12 mouse cellular contexts compared by ENCODE assay signal in genomic region chr7:109083813-109084184, GRCm38 (mm10). TPM values are rescaled to one million over a fixed set of nuclear protein-coding genes. Genes with fewer than 3 reads are reported as not detected.
A peak's percentile ranks its signal among the peaks of the same experiment; 100 is the strongest.
DNase-seq lines count a peak whose midpoint lies in the region; ATAC-seq and TF ChIP-seq lines count a peak whose summit lies in the region.
"Had no signal": no experiment of that assay in that cellular context is flagged by ENCODE, and none has a peak within 500 bp of the region (broad histone marks: within the 10 kb centered on the region; RNA-seq: fewer than 3 reads in every experiment).

No protein-coding gene starts in this region.

- WGBS in lung, embryonic 14.5 days, result 67% methylated on average over 4 of the region's 4 CpGs
- WGBS in forebrain, embryonic 12.5 days, result 82% methylated on average over 4 of the region's 4 CpGs
- WGBS in forebrain, postnatal 0 days, result 63% methylated on average over 4 of the region's 4 CpGs
- WGBS in midbrain, embryonic 16.5 days, result 76% methylated on average over 4 of the region's 4 CpGs
- 71% methylated on average over 4 of the region's 4 CpGs for WGBS in heart, embryonic 11.5 days (ENCODE audit: insufficient replicate concordance)

- no peak overlapping the region for H3K27ac ChIP-seq in lung, embryonic 14.5 days (ENCODE audit: low read depth)
- H3K27ac ChIP-seq in forebrain, embryonic 12.5 days, result no peak overlapping the region
- no peak overlapping the region for H3K27ac ChIP-seq in forebrain, postnatal 0 days (ENCODE audit: low read depth, low read length)
- no peak overlapping the region for H3K27ac ChIP-seq in midbrain, embryonic 16.5 days (ENCODE audit: low read length)
- no peak overlapping the region for H3K27ac ChIP-seq in heart, embryonic 11.5 days (ENCODE audit: low read depth, low read length)
- H3K27ac ChIP-seq: heart, embryonic 13.5 days; kidney, embryonic 15.5 days; limb, embryonic 13.5 days had no signal

- H3K4me2 ChIP-seq in lung, embryonic 14.5 days, result no peak overlapping the region
- H3K4me2 ChIP-seq in forebrain, embryonic 12.5 days, result peak overlapping the region; percentile 54
- peak overlapping the region; percentile 60 for H3K4me2 ChIP-seq in forebrain, postnatal 0 days (ENCODE audit: low read depth)
- peak overlapping the region; percentile 80 for H3K4me2 ChIP-seq in midbrain, embryonic 16.5 days (ENCODE audit: low read length)
- no peak overlapping the region for H3K4me2 ChIP-seq in heart, embryonic 11.5 days

- ATAC-seq in lung, embryonic 14.5 days (ENCODE audit: insufficient read depth), result no peak
- no peak for ATAC-seq in forebrain, embryonic 12.5 days (ENCODE audit: low FRiP score)
- ATAC-seq in forebrain, postnatal 0 days, result no peak
- ATAC-seq in midbrain, embryonic 16.5 days, result no peak
- ATAC-seq in heart, embryonic 11.5 days (replicated peaks; ENCODE audit: insufficient number of reproducible peaks, low FRiP score, low TSS enrichment), result no peak
- ATAC-seq in activated CD4-positive, CD25-positive, alpha-beta regulatory T cell, adult 4 months, result no peak
- ATAC-seq: liver, postnatal 0 days; Patski had no signal

- H3K4me1 ChIP-seq in lung, embryonic 14.5 days (ENCODE audit: insufficient read depth), result no peaks in the 10 kb centered on the region; the same call in 1 of the 2 replicates
- peaks cover 12% of the 10 kb centered on the region for H3K4me1 ChIP-seq in forebrain, embryonic 12.5 days
- H3K4me1 ChIP-seq in forebrain, postnatal 0 days (ENCODE audit: insufficient read depth), result peaks cover 11% of the 10 kb centered on the region
- H3K4me1 ChIP-seq in midbrain, embryonic 16.5 days (ENCODE audit: control insufficient read depth, insufficient read depth, low read length), result peaks cover 19% of the 10 kb centered on the region
- peaks cover 3% of the 10 kb centered on the region; the same call in 1 of the 2 replicates for H3K4me1 ChIP-seq in heart, embryonic 11.5 days (ENCODE audit: control insufficient read depth, insufficient read depth, low read length)

- no peak overlapping the region for H3K4me3 ChIP-seq in lung, embryonic 14.5 days (ENCODE audit: low read depth, low read length)
- H3K4me3 ChIP-seq in forebrain, embryonic 12.5 days (replicated peaks), result peak overlapping the region; percentile 81; the same call in 1 of the 2 replicates
- peak overlapping the region; percentile 78 for H3K4me3 ChIP-seq in forebrain, postnatal 0 days (ENCODE audit: low read depth, low read length)
- H3K4me3 ChIP-seq in midbrain, embryonic 16.5 days (ENCODE audit: low read depth, low read length), result peak overlapping the region; percentile 64
- no peak overlapping the region for H3K4me3 ChIP-seq in heart, embryonic 11.5 days (ENCODE audit: low read depth, low read length)

- TF ChIP-seq CTCF in lung, embryonic 14.5 days (IDR thresholded peaks at IDR 0.05; ENCODE audit: low read depth), result no peak
- TF ChIP-seq CTCF in forebrain, postnatal 0 days (IDR thresholded peaks at IDR 0.05; ENCODE audit: low read depth), result no peak

- no peak overlapping the region for H3K9ac ChIP-seq in lung, embryonic 14.5 days
- no peak overlapping the region for H3K9ac ChIP-seq in forebrain, embryonic 12.5 days
- no peak overlapping the region for H3K9ac ChIP-seq in forebrain, postnatal 0 days
- no peak overlapping the region for H3K9ac ChIP-seq in midbrain, embryonic 16.5 days (ENCODE audit: low read depth, low read length)
- H3K9ac ChIP-seq in heart, embryonic 11.5 days (ENCODE audit: low read depth, low read length), result no peak overlapping the region
- H3K9ac ChIP-seq: heart, embryonic 13.5 days; kidney, embryonic 15.5 days; liver, postnatal 0 days had no signal

- no peaks in the 10 kb centered on the region for H3K36me3 ChIP-seq in lung, embryonic 14.5 days (ENCODE audit: insufficient read depth)
- H3K36me3 ChIP-seq in forebrain, embryonic 12.5 days (replicated peaks), result no peaks in the 10 kb centered on the region
- H3K36me3 ChIP-seq in forebrain, postnatal 0 days (ENCODE audit: insufficient read depth), result no peaks in the 10 kb centered on the region
- H3K36me3 ChIP-seq in midbrain, embryonic 16.5 days (ENCODE audit: control insufficient read depth, insufficient read depth, low read length), result no peaks in the 10 kb centered on the region
- no peaks in the 10 kb centered on the region for H3K36me3 ChIP-seq in heart, embryonic 11.5 days (ENCODE audit: control insufficient read depth, insufficient read depth, low read length)
- H3K36me3 ChIP-seq: heart, embryonic 13.5 days; kidney, embryonic 15.5 days; limb, embryonic 13.5 days had no signal

- DNase-seq in lung, embryonic 14.5 days, result peak; percentile 1
- DNase-seq in lung, postnatal 25 days (ENCODE audit: low spot score), result no peak
- no peak for DNase-seq in forebrain, postnatal 0 days
- DNase-seq: liver, postnatal 0 days had no signal

- no peaks in the 10 kb centered on the region for H3K9me3 ChIP-seq in lung, embryonic 14.5 days (ENCODE audit: low read depth, low read length)
- no peaks in the 10 kb centered on the region for H3K9me3 ChIP-seq in forebrain, embryonic 12.5 days
- no peaks in the 10 kb centered on the region for H3K9me3 ChIP-seq in forebrain, postnatal 0 days (ENCODE audit: low read length)
- no peaks in the 10 kb centered on the region for H3K9me3 ChIP-seq in midbrain, embryonic 16.5 days (replicated peaks; ENCODE audit: control insufficient read depth, low read length, poor library complexity, severe bottlenecking)
- H3K9me3 ChIP-seq in heart, embryonic 11.5 days (replicated peaks; ENCODE audit: control insufficient read depth, low read length), result no peaks in the 10 kb centered on the region
- H3K9me3 ChIP-seq: heart, embryonic 13.5 days; kidney, embryonic 15.5 days; limb, embryonic 13.5 days had no signal

- H3K27me3 ChIP-seq in lung, embryonic 14.5 days (ENCODE audit: insufficient read depth, low read length), result peaks cover 16% of the 10 kb centered on the region
- peaks cover 8% of the 10 kb centered on the region; the same call in 1 of the 2 replicates for H3K27me3 ChIP-seq in forebrain, embryonic 12.5 days
- 0 out of 2 replicates have a peak, but pooled peaks cover 6% of the 10 kb centered on the region for H3K27me3 ChIP-seq in forebrain, postnatal 0 days (ENCODE audit: insufficient read depth, low read length)
- no peaks in the 10 kb centered on the region; the same call in 1 of the 2 replicates for H3K27me3 ChIP-seq in midbrain, embryonic 16.5 days (ENCODE audit: control insufficient read depth, insufficient read depth, low read depth, low read length)
- H3K27me3 ChIP-seq in heart, embryonic 11.5 days (ENCODE audit: control insufficient read depth, insufficient read depth, low read length), result peaks cover 9% of the 10 kb centered on the region

RNA-seq across cellular contexts. Expression of gene Ric3, which starts 0.7 kb away (rescaled TPM):
- polyA plus RNA-seq in lung, embryonic 14.5 days (2014; fragmentation: Nextera tagmentation; extraction: Ambion mirVana), result 1.1 and 1.7 TPM in 2 replicates
- 23.6 and 25.1 TPM in 2 replicates for polyA plus RNA-seq in forebrain, embryonic 12.5 days (2016; fragmentation: Nextera tagmentation; extraction: Ambion mirVana)
- total RNA-seq in forebrain, postnatal 0 days (2014; rRNA removed), result 42.2 and 61.0 TPM in 2 replicates
- 26.7 and 32.4 TPM in 2 replicates for polyA plus RNA-seq in forebrain, postnatal 0 days (2015; fragmentation: Nextera tagmentation; extraction: Ambion mirVana)
- 36.1 and 38.0 TPM in 2 replicates for polyA plus RNA-seq in midbrain, embryonic 16.5 days (2015; fragmentation: Nextera tagmentation; extraction: Ambion mirVana)
- 1.7 and 1.9 TPM in 2 replicates for polyA plus RNA-seq in heart, embryonic 11.5 days (2014; fragmentation: Nextera tagmentation; extraction: Ambion mirVana)
- polyA plus RNA-seq in activated CD4-positive, CD25-positive, alpha-beta regulatory T cell, adult 4 months (2017; shearing (Covaris generic)), result under 1 TPM; 0.15 to 0.20 TPM

Comparison
In these comparisons a context has a peak if more than half of its experiments do, and no peak if none do; other contexts are left out.
1. H3K4me2 ChIP-seq: peak in forebrain, embryonic 12.5 days (single experiment), forebrain, postnatal 0 days (single experiment) and midbrain, embryonic 16.5 days (single experiment); none in lung, embryonic 14.5 days (single experiment) and heart, embryonic 11.5 days (single experiment).
2. H3K4me3 ChIP-seq: peak in forebrain, embryonic 12.5 days (single experiment), forebrain, postnatal 0 days (single experiment) and midbrain, embryonic 16.5 days (single experiment); none in lung, embryonic 14.5 days (single experiment) and heart, embryonic 11.5 days (single experiment).